Mouse (Mus musculus) CH12.LX (cell line): ENCODE data around the gene Ugt1a5. TPM values are rescaled to one million over a fixed set of nuclear protein-coding genes. Genes with fewer than 3 reads are reported as not detected.

Source experiments
- DNase-seq: peaks from one replicate; pipeline ENCODE4 v3.0.0-alpha.2; 2013; ENCODE audit errors: extremely low read depth
- H3K27ac ChIP-seq: 2 replicates; pipeline ENCODE4 v1.5.1; 2012; ENCODE audit warnings: low read depth, mild to moderate bottlenecking, control low read depth, moderate library complexity; ENCODE audit not compliant: insufficient read depth
- H3K27me3 ChIP-seq: replicated peaks from 2 replicates; pipeline ENCODE3; 2012; ENCODE audit warnings: inconsistent platforms
- H3K36me3 ChIP-seq, 2 experiments: replicated peaks in 1 of 2; 2 replicates each; pipeline versions ENCODE3 to v1.6.1; 2012; ENCODE audit warnings: inconsistent platforms in 1 of 2, low read length in 1 of 2, mild to moderate bottlenecking in 1 of 2, mixed read lengths in 1 of 2, moderate library complexity in 1 of 2; ENCODE audit not compliant: control insufficient read depth in 1 of 2, insufficient read depth in 1 of 2
- H3K4me1 ChIP-seq, 2 experiments: 2 replicates each; pipeline ENCODE4 v1.6.1; 2012; ENCODE audit warnings: inconsistent platforms in 1 of 2, moderate library complexity in 1 of 2; ENCODE audit not compliant: insufficient read depth in 2 of 2, control insufficient read depth in 1 of 2
- H3K4me2 ChIP-seq: 2 replicates; pipeline ENCODE4 v1.6.1; 2012; ENCODE audit warnings: low read depth, mild to moderate bottlenecking, control low read depth; ENCODE audit not compliant: poor library complexity, insufficient read depth, severe bottlenecking
- H3K4me3 ChIP-seq, 3 experiments: fragments of 150-350 bp in 1 of 3; sonication (generic) in 1 of 3; replicated peaks in 1 of 3; 2 replicates each; pipeline versions ENCODE3 to v1.5.1; 2011 to 2012; ENCODE audit warnings: low read depth in 2 of 3, low read length in 2 of 3, mild to moderate bottlenecking in 2 of 3, moderate library complexity in 2 of 3, control low read depth in 1 of 3, improper control_type of control experiment in 1 of 3, inconsistent platforms in 1 of 3, mixed read lengths in 1 of 3; ENCODE audit not compliant: poor library complexity in 1 of 3
- H3K79me2 ChIP-seq: replicated peaks from 2 replicates; pipeline ENCODE4 v1.6.1; 2012; ENCODE audit warnings: mild to moderate bottlenecking, moderate library complexity; ENCODE audit not compliant: control insufficient read depth, poor library complexity, insufficient read depth, severe bottlenecking; ENCODE audit errors: extremely low read depth
- H3K9ac ChIP-seq: 2 replicates; pipeline ENCODE4 v1.6.1; 2012; ENCODE audit warnings: low read depth, mild to moderate bottlenecking, control low read depth, moderate library complexity; ENCODE audit not compliant: insufficient read depth
- H3K9me3 ChIP-seq: replicated peaks from 2 replicates; pipeline ENCODE3; 2012; ENCODE audit warnings: low read length, inconsistent platforms, mixed read lengths
- BHLHE40 ChIP-seq: IDR thresholded peaks from 2 replicates; pipeline ENCODE4 v1.6.1; 2011; ENCODE audit warnings: mild to moderate bottlenecking, low read depth, low read length, improper control_type of control experiment
- CHD1 ChIP-seq: IDR thresholded peaks from 2 replicates; pipeline ENCODE4 v1.6.1; 2012; ENCODE audit warnings: low read depth, low read length, improper control_type of control experiment, inconsistent platforms
- ELF1 ChIP-seq: IDR thresholded peaks from 2 replicates; pipeline ENCODE4 v1.6.1; 2014; ENCODE audit warnings: low read depth, mild to moderate bottlenecking, inconsistent platforms, low read length, improper control_type of control experiment
- ETS1 ChIP-seq: conservative IDR thresholded peaks from 2 replicates; pipeline ENCODE4 v1.6.1; 2012; ENCODE audit warnings: low read depth, mild to moderate bottlenecking, inconsistent platforms, low read length, improper control_type of control experiment, moderate library complexity
- GABPA ChIP-seq: IDR thresholded peaks from 2 replicates; pipeline ENCODE4 v1.6.1; 2012; ENCODE audit warnings: low read depth, low read length, improper control_type of control experiment, inconsistent platforms; ENCODE audit not compliant: insufficient replicate concordance
- JUN ChIP-seq: IDR thresholded peaks from 2 replicates; pipeline ENCODE4 v1.6.1; 2011; ENCODE audit warnings: low read depth, mild to moderate bottlenecking, low read length, improper control_type of control experiment, moderate library complexity; ENCODE audit not compliant: insufficient read depth
- KAT2A ChIP-seq: IDR thresholded peaks from 2 replicates; pipeline ENCODE4 v1.6.1; 2012; ENCODE audit warnings: low read length, improper control_type of control experiment, inconsistent platforms; ENCODE audit not compliant: insufficient replicate concordance
- MAFK ChIP-seq: IDR thresholded peaks from 2 replicates; pipeline ENCODE4 v1.6.1; 2011; ENCODE audit warnings: low read length, improper control_type of control experiment; ENCODE audit not compliant: insufficient replicate concordance
- MAX ChIP-seq: IDR thresholded peaks from 2 replicates; pipeline ENCODE4 v1.6.1; 2011; ENCODE audit warnings: low read length, improper control_type of control experiment
- MEF2A ChIP-seq: IDR thresholded peaks from 2 replicates; pipeline ENCODE4 v1.6.1; 2014; ENCODE audit warnings: low read depth, mild to moderate bottlenecking, inconsistent platforms, low read length, improper control_type of control experiment, borderline replicate concordance
- MYC ChIP-seq: IDR thresholded peaks from 2 replicates; pipeline ENCODE4 v1.6.1; 2011; ENCODE audit warnings: low read depth, mild to moderate bottlenecking, improper control_type of control experiment, low read length
- NELFE ChIP-seq: IDR thresholded peaks from 2 replicates; pipeline ENCODE4 v1.6.1; 2011; ENCODE audit warnings: low read depth, low read length, improper control_type of control experiment
- NRF1 ChIP-seq: IDR thresholded peaks from 2 replicates; pipeline ENCODE4 v1.6.1; 2014; ENCODE audit warnings: low read depth, mild to moderate bottlenecking, inconsistent platforms, low read length, improper control_type of control experiment, moderate library complexity
- PAX5 ChIP-seq: IDR thresholded peaks from 2 replicates; pipeline ENCODE4 v1.6.1; 2012; ENCODE audit warnings: low read length, inconsistent platforms, mixed read lengths
- POLR2A ChIP-seq: IDR thresholded peaks from 2 replicates; pipeline ENCODE4 v1.6.1; 2011; ENCODE audit warnings: low read depth, mild to moderate bottlenecking, improper control_type of control experiment, low read length
- POLR2AphosphoS2 ChIP-seq: IDR thresholded peaks from 2 replicates; pipeline ENCODE4 v1.6.1; 2011; ENCODE audit warnings: low read depth, low read length, improper control_type of control experiment
- RAD21 ChIP-seq: IDR thresholded peaks from 2 replicates; pipeline ENCODE4 v1.6.1; 2011; ENCODE audit warnings: low read depth, mild to moderate bottlenecking, low read length, improper control_type of control experiment, moderate library complexity
- SIN3A ChIP-seq: IDR thresholded peaks from 2 replicates; pipeline ENCODE4 v1.6.1; 2012; ENCODE audit warnings: low read length, improper control_type of control experiment, inconsistent platforms
- TBP ChIP-seq: conservative IDR thresholded peaks from 2 replicates; pipeline ENCODE4 v1.6.1; 2011; ENCODE audit warnings: low read depth, low read length, improper control_type of control experiment
- TCF12 ChIP-seq: IDR thresholded peaks from 2 replicates; pipeline ENCODE4 v1.6.1; 2014; ENCODE audit warnings: low read depth, mild to moderate bottlenecking, inconsistent platforms, low read length, improper control_type of control experiment
- UBTF ChIP-seq: IDR thresholded peaks from 2 replicates; pipeline ENCODE4 v1.6.1; 2012; ENCODE audit warnings: low read depth, mild to moderate bottlenecking, inconsistent platforms, low read length, improper control_type of control experiment, moderate library complexity
- USF1 ChIP-seq: IDR thresholded peaks from 2 replicates; pipeline ENCODE4 v1.6.1; 2014; ENCODE audit warnings: low read depth, mild to moderate bottlenecking, inconsistent platforms, low read length, improper control_type of control experiment
- USF2 ChIP-seq: conservative IDR thresholded peaks from 2 replicates; pipeline ENCODE4 v1.6.1; 2011; ENCODE audit warnings: low read depth, low read length, improper control_type of control experiment
- ZNF384 ChIP-seq: IDR thresholded peaks from 2 replicates; pipeline ENCODE4 v1.6.1; 2012; ENCODE audit warnings: low read depth, low read length, improper control_type of control experiment, inconsistent platforms
- dilution Hi-C: fragments of 300-500 bp; cut with MboI; formaldehyde crosslinking; loops from 2 replicates; pipeline ENCODE4 v1.14.3; 2020; ENCODE audit warnings: low sequenced_read_pairs; ENCODE audit not compliant: extremely low pct_unique_long_range_greater_than_20kb, extremely low pct_ligation_motif_present
- in situ Hi-C: fragments of 300-500 bp; cut with MboI; formaldehyde crosslinking; loops from 3 replicates; pipeline ENCODE4 v1.14.3; 2019; ENCODE audit warnings: low sequenced_read_pairs, low pct_ligation_motif_present, low pct_unique_long_range_greater_than_20kb, mixed read lengths
- polyA plus RNA-seq: library from polyadenylated mRNA; unstranded; fragments of >175 nt; gene quantifications from 2 replicates; pipeline ENCODE4 v1.2.1, GENCODE M21; 2012; ENCODE audit warnings: low read depth; ENCODE audit not compliant: insufficient read length
- total RNA-seq, 2 experiments: library from RNA; depleted of rRNA; stranded (reverse); fragments of 300-350 nt in 1 of 2; fragments of >200 nt in 1 of 2; gene quantifications; 2 replicates each; pipeline ENCODE4 v1.2.3; 2012 to 2014

The Ugt1a5 gene
- total and polyA plus RNA-seq, 3 experiments: not detected

DNA sequence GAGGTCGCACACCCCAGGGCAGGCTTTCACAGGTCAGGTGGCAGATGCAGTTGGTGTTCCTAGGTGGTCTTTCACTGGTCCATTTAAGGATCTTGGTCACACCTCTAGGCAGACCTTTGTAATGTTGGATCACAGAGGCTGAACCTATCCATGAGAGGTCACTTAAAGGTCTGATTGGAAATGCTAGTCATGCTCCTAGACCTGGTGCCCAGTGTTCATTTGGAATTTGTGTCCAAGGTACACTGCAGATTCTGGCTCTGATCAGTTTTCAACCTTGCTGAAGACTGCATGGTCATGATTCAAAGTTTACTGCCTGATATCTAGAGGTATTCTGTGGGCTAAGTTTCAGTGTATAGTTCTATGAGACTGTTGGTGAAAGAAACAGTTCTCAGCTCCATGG is 13.8 kb downstream of the Ugt1a5 start:
- Histone ChIP-seq H3K4me1 (no peaks in the 10 kb centered on the region), H3K4me3 (no peak overlapping the region), H3K9me3 (peaks cover 10% of the 10 kb centered on the region), H3K27ac (no peak overlapping the region), H3K27me3 (no peaks in the 10 kb centered on the region), H3K36me3 (no peaks in the 10 kb centered on the region)
- DNase-seq: no peak
- in situ Hi-C loops (no loop called here), dilution Hi-C loops (no loop called here)
- TF ChIP-seq PAX5 (no peak), POLR2A (no peak), USF2 (no peak), CHD1 (no peak), NRF1 (no peak), GABPA (no peak), ETS1 (no peak), ZNF384 (no peak), TBP (no peak), ELF1 (no peak), MYC (no peak), BHLHE40 (no peak), KAT2A (no peak), SIN3A (no peak), TCF12 (no peak), POLR2AphosphoS2 (no peak), MAX (no peak), UBTF (no peak), RAD21 (no peak), NELFE (no peak)
- TF ChIP-seq, all 38 proteins: peak for 0
- Histone ChIP-seq H3K9ac (no peak overlapping the region), H3K4me2 (no peak overlapping the region), H3K79me2 (no peaks in the 10 kb centered on the region)

GRCm38 (mm10) chr1:88186325-88186935 is 20.6 kb downstream of the Ugt1a5 start:
- Histone ChIP-seq H3K4me1 (no peaks in the 10 kb centered on the region), H3K4me3 (no peak overlapping the region), H3K9ac (no peak overlapping the region), H3K27ac (no peak overlapping the region), H3K27me3 (no peaks in the 10 kb centered on the region), H3K9me3 (no peaks in the 10 kb centered on the region), H3K79me2 (no peaks in the 10 kb centered on the region), H3K4me2 (no peak overlapping the region), H3K36me3 (no peaks in the 10 kb centered on the region)
- TF ChIP-seq MAFK: no peak
- TF ChIP-seq JUN: no peak
- no peak for TF ChIP-seq ELF1
- TF ChIP-seq MAX: no peak
- no peak for TF ChIP-seq MEF2A
- no peak for TF ChIP-seq USF1
- dilution Hi-C loops (no loop called here), in situ Hi-C loops (no loop called here)
- no peak for DNase-seq
